22 mouse cellular contexts compared by ENCODE assay signal in the genomic region with DNA sequence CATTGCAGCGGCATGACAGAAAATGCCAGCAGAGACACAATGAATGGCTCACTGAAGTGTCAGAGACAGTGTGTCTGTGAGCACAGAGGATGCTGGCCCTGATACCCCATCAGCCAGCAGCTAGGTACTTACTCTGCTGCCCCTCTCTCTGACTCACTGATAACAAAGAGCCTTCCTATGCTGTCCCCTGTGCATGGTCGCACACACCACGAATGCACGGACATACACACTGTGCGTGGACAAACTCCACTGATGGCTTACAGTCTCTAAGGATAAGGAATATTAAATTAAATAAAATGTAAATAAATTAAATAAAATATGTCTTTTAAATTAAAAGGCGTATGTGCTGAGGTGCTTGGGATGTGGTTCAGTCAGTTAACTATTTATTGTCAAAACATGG.
"Had no signal": no experiment of that assay in that cellular context is flagged by ENCODE, and none has a peak within 500 bp of the region (broad histone marks: within the 10 kb centered on the region; RNA-seq: fewer than 3 reads in every experiment).

No protein-coding gene starts in this region.

- H3K9ac ChIP-seq: forebrain, postnatal 0 days; hindbrain, embryonic 15.5 days; kidney, embryonic 15.5 days; limb, embryonic 13.5 days; limb, embryonic 15.5 days had no signal

- ATAC-seq: forebrain, postnatal 0 days; hindbrain, postnatal 0 days; intestine, embryonic 16.5 days had no signal

- H3K36me3 ChIP-seq: hindbrain, embryonic 15.5 days; kidney, embryonic 15.5 days; limb, embryonic 13.5 days; limb, embryonic 15.5 days had no signal

- H3K27ac ChIP-seq: heart, adult 2 months; hindbrain, embryonic 15.5 days; hindbrain, postnatal 0 days; kidney, embryonic 15.5 days; kidney, postnatal 0 days; limb, embryonic 13.5 days; limb, embryonic 15.5 days had no signal

- H3K4me3 ChIP-seq: heart, adult 2 months; hindbrain, embryonic 15.5 days; kidney, embryonic 15.5 days; limb, embryonic 13.5 days; limb, embryonic 15.5 days had no signal

- H3K9me3 ChIP-seq: hindbrain, embryonic 15.5 days; kidney, embryonic 15.5 days; limb, embryonic 13.5 days; limb, embryonic 15.5 days had no signal

- H3K27me3 ChIP-seq: hindbrain, embryonic 15.5 days; kidney, embryonic 15.5 days; limb, embryonic 13.5 days; limb, embryonic 15.5 days had no signal

- DNase-seq: forebrain, postnatal 0 days; gastrocnemius, postnatal 14 days; gastrocnemius, postnatal 36 days; heart, adult 11 months; heart, adult 2 months; heart, postnatal 10 days; kidney, adult 11 months; kidney, adult 2 months; kidney, adult 9 months; kidney, postnatal 14 days; kidney, postnatal 36 days; layer of hippocampus, adult 9-11 months; layer of hippocampus, postnatal 36 days; left cerebral cortex, postnatal 4 days had no signal

- H3K4me2 ChIP-seq: heart, embryonic 11.5 days; hindbrain, embryonic 15.5 days; kidney, embryonic 15.5 days; limb, embryonic 13.5 days; limb, embryonic 15.5 days had no signal

- H3K4me1 ChIP-seq: kidney, embryonic 15.5 days; limb, embryonic 13.5 days; limb, embryonic 15.5 days had no signal
